Mouse (Mus musculus): ENCODE measurements around the gene AL732309.1.

Gene AL732309.1

GRCm38 (mm10) chr2:25246183-25247072, at the start of gene AL732309.1:
Gene AL732309.1 (minus strand): TSS chr2:25246863.
- in situ Hi-C loops (cut with MseI, MboI): no loop called here

DNA sequence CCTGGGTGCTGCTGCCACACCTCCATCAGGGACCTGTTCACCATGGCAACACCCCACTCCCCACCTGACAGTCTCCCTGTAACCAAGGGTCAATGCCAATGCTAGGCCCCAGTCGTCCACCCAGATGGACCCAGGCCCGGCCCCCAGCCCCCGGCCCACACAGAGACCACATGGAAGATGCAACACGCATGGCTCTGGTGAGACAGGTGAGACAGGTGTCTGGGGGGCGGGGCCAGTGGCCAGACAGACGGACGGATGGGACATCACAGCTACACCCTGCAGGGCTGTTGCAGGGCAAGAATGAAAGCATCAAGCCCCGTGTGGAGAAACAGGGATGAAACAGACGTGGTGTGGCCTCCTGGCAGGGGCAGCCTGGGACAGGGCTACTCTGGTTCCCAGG, 47.0 kb upstream of the AL732309.1 start:
- in situ Hi-C loops (cut with MseI, MboI): no loop called here

- in situ Hi-C loops (cut with MseI, MboI): no loop called here
Observed at GRCm38 (mm10) chr2:25292856-25293255, 46.2 kb upstream of the AL732309.1 start.

GRCm38 (mm10) chr2:25292054-25292544, 45.4 kb upstream of the AL732309.1 start:
- in situ Hi-C loops (cut with MseI, MboI): no loop called here

DNA sequence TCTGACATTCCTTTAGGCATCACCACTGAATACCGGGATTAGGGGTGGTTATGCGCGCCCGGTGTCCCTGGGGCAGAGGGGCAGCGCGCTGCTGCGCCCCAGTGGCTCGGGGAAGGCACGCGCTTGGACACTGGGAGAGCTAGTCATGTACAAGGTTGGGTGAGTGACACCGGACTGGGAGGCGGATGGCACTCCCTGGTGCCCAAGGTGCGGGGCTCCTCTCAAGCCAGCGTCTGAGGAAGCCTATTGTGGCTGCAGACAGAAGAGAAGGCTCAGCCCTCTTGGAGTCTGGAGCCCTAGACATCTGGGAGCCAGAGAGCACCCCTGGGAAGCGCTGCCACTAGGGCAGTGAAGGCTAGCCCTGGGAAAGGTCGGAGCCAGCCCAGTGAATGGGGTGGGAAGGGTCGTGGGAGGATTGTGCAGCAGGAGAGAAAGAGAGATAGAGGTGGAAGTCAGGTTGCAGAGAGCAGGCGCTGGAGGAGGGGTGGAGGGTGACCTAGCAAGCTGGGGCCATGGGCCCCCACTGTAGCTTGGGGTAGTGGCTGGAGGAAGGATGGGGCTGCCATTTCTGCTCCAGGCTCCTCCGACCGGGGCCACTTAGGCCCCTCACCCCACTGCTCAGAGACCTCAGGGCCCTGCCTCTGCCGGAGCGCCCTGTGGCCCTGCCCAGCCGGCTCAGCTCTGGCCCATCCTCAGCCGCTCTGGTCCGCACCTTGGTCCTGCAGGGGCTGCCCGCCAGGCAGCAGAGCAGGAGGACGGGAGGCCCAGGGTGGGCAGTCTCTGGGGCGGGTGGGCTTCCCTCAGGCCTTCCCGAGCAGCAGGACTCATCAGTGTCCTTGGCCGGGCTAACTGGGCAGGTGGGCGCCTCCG, 44.8 kb upstream of the AL732309.1 start:
- in situ Hi-C loops (cut with MseI, MboI): no loop called here

GRCm38 (mm10) chr2:25290816-25291130, 44.1 kb upstream of the AL732309.1 start:
- in situ Hi-C loops (cut with MseI, MboI): no loop called here

DNA sequence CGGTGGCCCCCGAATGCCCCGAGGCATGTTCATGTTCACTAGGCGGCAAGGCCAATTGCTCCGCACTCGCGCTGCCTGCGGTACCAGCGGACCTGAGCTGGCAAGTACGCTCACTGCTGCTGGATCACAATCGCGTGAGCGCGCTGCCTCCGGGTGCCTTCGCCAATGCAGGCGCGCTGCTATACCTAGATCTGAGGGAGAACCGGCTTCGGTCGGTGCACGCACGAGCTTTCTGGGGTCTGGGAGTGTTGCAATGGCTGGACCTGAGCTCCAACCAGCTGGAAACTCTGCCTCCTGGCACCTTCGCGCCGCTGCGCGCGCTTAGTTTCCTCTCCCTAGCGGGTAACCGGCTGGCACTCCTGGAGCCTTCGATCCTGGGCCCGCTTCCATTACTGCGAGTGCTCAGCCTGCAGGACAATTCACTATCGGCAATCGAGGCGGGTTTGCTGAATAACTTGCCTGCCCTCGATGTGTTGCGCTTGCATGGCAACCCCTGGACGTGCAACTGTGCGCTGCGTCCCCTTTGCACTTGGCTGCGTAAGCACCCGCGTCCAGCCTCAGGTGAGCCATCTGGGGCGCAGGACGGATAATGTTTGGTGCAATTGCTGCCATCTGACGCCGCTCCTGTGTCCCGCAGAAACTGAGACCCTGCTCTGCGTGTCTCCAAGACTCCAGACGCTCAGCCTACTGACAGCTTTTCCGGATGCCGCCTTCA, 43.6 kb upstream of the AL732309.1 start:
- in situ Hi-C loops (cut with MseI, MboI): no loop called here

GRCm38 (mm10) chr2:25289651-25290050, 43.0 kb upstream of the AL732309.1 start, which contains the start of gene Lrrc26:
Gene Lrrc26 (plus strand): TSS chr2:25289915.
- in situ Hi-C loops (cut with MseI, MboI): no loop called here

- in situ Hi-C loops (cut with MseI, MboI): no loop called here
Observed at GRCm38 (mm10) chr2:25288734-25289345, 42.2 kb upstream of the AL732309.1 start.

GRCm38 (mm10) chr2:25287927-25288649, 41.4 kb upstream of the AL732309.1 start, which contains the start of gene Tmem210:
Gene Tmem210 (plus strand): TSS chr2:25288145.
- in situ Hi-C loops (cut with MseI, MboI): no loop called here

DNA sequence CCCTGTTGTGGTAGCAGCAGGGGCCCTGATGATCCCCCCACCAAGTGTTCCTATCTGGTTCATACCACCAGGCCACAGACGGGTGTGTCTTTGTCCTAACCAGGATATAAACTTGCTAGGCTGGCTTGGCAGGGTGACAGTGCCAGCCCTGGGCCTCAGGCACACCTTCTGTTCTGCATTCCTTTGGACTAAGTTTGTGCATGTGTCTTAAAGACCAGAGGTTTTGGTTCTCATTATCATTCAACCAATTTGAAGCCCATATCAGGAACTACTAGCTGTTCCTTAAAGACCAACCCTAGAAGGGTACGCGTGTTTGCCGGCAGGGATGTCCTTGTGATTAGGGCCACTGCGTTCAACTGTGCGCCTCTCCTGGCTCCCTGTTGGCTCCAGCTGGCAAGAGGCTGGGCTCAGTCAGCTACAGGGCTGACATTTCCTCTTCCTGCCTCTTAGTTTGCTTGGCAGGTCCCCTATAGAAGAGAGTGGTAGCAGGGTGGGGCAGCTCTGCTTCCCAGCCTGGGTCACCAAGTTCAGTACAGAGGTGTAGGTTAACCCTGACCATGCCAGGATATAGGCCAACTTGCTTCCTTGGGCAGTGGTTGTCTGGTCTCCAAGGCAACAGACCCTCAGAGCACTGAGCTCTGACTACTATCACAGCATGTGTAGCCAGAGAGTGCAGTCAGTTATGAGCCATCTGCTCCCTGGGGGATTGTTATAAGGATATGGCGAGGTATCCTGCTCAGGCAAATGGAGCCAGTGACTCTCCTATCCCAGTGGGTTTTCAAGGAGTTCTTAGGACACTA, 40.4 kb upstream of the AL732309.1 start:
- in situ Hi-C loops (cut with MseI, MboI): no loop called here

DNA sequence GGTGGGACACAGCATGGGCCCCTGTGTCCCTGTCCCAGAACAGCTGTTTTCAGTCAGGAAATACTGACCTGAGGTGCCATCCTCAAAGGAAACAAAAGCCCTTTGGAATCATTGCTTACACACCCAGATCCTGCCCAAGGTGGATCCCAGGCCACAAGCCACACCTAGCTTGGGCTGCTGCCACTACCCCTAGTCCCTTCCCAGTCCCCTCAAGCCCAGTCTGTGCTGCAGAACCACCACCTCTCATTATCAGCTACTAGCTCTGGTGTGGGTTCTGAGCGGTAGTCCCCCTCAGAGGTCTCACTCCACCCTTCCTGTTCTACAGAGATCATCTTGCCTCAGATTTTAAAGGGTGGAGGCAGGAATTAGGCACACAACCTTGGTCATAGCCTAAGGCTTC, 39.7 kb upstream of the AL732309.1 start:
- in situ Hi-C loops (cut with MseI, MboI): no loop called here

- in situ Hi-C loops (cut with MseI, MboI): no loop called here
Observed at GRCm38 (mm10) chr2:25285551-25285950, 38.9 kb upstream of the AL732309.1 start.

- in situ Hi-C loops (cut with MseI, MboI): no loop called here
Observed at GRCm38 (mm10) chr2:25278928-25279882, 32.5 kb upstream of the AL732309.1 start.

DNA sequence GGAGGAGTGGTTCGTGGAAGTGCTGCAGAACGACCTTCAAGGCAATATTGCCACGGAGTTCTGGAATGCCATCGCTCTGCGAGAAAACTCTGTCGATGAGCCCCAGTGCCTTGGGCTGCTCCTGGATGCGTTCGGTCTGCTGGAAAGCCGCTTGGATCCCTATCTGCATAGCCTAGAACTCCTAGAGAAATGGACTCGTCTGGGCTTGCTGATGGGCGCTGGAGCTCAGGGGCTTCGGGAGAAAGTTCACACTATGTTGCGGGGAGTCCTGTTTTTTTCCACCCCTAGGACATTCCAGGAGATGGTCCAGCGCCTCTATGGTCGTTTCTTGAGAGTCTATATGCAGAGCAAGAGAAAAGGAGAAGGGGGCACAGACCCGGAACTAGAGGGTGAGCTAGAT, 26.3 kb upstream of the AL732309.1 start:
- in situ Hi-C loops (cut with MseI, MboI): no loop called here

- in situ Hi-C loops (cut with MseI, MboI): no loop called here
Observed at GRCm38 (mm10) chr2:25272515-25272914, 25.9 kb upstream of the AL732309.1 start.

DNA sequence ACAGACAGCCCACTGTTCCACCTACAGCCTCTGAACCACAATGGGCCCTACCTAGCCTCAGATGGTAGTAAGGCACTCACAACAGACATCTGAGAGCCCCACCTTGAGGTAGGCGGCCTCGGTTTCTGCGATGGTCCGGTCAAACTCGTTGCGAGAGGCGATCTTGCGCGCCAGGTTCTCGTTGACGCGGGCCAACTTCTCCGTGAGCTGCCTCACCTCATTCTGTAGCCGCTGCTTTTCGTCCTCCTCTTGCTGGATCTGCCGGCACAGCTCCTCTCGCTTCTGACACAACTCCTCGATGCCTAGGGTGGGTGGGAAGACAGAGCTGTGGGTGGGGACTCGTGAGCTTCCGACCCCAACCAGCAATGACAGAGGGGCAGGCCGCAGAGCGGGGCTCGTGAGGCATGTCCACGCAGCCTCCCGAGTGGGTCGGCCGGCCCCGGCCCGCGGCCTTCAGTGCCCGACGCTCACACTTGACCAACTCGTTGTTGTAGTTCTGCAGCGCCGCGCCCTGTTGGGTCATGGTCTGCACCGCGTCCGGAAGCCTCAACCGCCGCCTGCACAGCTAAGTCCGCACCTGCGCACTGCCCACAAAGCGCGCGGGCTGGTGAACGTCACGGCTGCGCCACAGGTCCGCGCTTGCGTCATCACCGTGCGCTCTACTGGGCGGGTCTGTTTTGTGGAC, 25.3 kb upstream of the AL732309.1 start, which contains the start of the genes Ssna1 and Anapc2:
Gene Ssna1 (minus strand): TSS at position 612 of the 685 bp plus-strand sequence.
Gene Anapc2 (plus strand): TSS at position 652 of the 685 bp plus-strand sequence.
- in situ Hi-C loops (cut with MseI, MboI): no loop called here

All from mouse trophoblast stem cell (cell line).